Mouse (Mus musculus) E14TG2a.4 (cell line): ENCODE results near the gene 1810055G02Rik.

Source experiments
- H3K27me3 ChIP-seq: 2 replicates; pipeline ENCODE4 v1.6.1; 2014; ENCODE audit warnings: low read length, control low read depth; ENCODE audit not compliant: insufficient read depth
- H3K36me3 ChIP-seq: 2 replicates; pipeline ENCODE4 v1.6.1; 2014; ENCODE audit warnings: low read length, control low read depth; ENCODE audit not compliant: insufficient read depth
- H3K4me1 ChIP-seq: replicated peaks from 2 replicates; pipeline ENCODE4 v1.6.1; 2014; ENCODE audit warnings: low read depth, low read length, control low read depth
- H3K4me3 ChIP-seq: replicated peaks from 2 replicates; pipeline ENCODE4 v1.5.1; 2014; ENCODE audit warnings: mild to moderate bottlenecking, low read length
- H3K9me3 ChIP-seq: 2 replicates; pipeline ENCODE4 v1.6.1; 2014; ENCODE audit warnings: low read length, control low read depth
- CTCF ChIP-seq: conservative IDR thresholded peaks from 2 replicates; pipeline ENCODE4 v1.5.1; 2014; ENCODE audit warnings: low read length
- NANOG ChIP-seq: IDR thresholded peaks from 2 replicates; pipeline ENCODE4 v1.6.1; 2014; ENCODE audit warnings: borderline replicate concordance, low read length, mixed read lengths
- POU5F1 ChIP-seq: IDR thresholded peaks from 2 replicates; pipeline ENCODE4 v1.6.1; 2014; ENCODE audit warnings: low read length, borderline replicate concordance

1810055G02Rik gene

DNA sequence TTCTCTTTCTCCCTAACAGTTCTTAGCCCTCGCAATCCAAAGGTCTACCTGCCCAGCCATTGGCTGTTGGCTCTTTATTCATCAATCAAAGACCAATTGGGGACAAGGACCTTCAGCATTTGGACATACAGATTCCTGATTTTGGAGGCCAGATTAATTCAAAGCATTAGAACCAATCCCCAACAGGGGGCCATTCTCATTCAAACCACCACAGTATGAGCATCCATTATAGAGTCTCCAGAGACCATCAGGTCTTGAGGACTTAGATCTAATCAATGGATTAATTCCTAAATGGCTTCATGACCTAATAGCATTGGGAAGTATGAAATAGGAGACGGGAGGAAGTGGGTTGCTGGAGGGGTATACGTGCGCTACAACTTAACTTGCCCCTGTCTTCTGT is 5.6 kb upstream of the 1810055G02Rik start:
- H3K27me3 ChIP-seq: no peaks in the 10 kb centered on the region
- H3K36me3 ChIP-seq: no peaks in the 10 kb centered on the region
- H3K4me3 ChIP-seq: no peak overlapping the region
- no peak for TF ChIP-seq POU5F1
- TF ChIP-seq CTCF: no peak
- peak; percentile 60 for TF ChIP-seq NANOG
- H3K9me3 ChIP-seq: no peaks in the 10 kb centered on the region
- peaks cover 30% of the 10 kb centered on the region for H3K4me1 ChIP-seq

DNA sequence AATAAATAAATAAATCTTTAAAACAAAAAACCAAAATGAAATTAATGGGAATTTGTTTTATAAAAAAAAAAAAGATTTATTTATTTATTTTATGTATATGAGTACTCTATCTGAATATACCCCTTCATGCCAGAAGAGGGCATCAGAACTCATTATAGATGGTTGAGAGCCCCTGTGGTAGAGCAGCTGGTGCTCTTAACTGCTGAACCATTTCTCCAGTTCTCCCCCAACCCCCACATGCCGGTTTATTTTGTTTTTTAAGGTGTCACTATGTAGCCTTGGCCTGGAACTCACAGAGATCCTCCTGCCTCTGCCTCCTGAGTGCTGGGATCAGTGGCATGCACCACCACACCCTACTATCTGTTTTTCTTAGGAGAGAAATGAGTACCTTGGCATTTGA is 1.8 kb upstream of the 1810055G02Rik start:
- no peaks in the 10 kb centered on the region for H3K9me3 ChIP-seq
- H3K4me3 ChIP-seq: 0 out of 2 replicates have a peak overlapping the region, but pooled peaks have one; percentile 98
- no peaks in the 10 kb centered on the region for H3K27me3 ChIP-seq
- no peak for TF ChIP-seq POU5F1
- TF ChIP-seq CTCF: 0 out of 2 replicates have a peak, but pooled peaks have one; percentile 21
- no peak for TF ChIP-seq NANOG
- peaks cover 44% of the 10 kb centered on the region for H3K4me1 ChIP-seq
- H3K36me3 ChIP-seq: peaks cover 11% of the 10 kb centered on the region

DNA sequence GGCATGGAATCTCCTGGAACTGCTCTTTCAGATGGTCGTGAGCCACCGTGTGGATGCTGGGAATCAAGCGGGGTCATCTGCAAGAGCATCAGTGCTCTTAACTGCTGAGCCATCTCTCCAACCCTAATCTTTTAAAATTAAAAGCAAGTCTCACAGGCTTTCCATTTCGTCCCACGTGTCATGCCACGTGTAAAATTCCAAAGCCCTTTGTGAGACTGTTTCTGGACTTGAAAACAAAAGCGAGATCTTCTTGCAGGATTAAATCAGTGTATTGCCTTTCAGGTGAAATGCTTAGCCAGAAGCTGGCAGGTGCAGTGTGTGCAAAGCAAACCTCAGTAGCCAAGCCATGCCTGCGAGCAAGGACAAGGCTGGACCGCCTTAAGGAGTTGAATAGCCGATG is 540 bp upstream of the 1810055G02Rik start:
- peaks cover 21% of the 10 kb centered on the region for H3K36me3 ChIP-seq
- H3K9me3 ChIP-seq: no peaks in the 10 kb centered on the region
- peak overlapping the region; percentile 98 for H3K4me3 ChIP-seq
- H3K4me1 ChIP-seq: peaks cover 47% of the 10 kb centered on the region
- TF ChIP-seq POU5F1 (no peak), NANOG (no peak)
- H3K27me3 ChIP-seq: no peaks in the 10 kb centered on the region

DNA sequence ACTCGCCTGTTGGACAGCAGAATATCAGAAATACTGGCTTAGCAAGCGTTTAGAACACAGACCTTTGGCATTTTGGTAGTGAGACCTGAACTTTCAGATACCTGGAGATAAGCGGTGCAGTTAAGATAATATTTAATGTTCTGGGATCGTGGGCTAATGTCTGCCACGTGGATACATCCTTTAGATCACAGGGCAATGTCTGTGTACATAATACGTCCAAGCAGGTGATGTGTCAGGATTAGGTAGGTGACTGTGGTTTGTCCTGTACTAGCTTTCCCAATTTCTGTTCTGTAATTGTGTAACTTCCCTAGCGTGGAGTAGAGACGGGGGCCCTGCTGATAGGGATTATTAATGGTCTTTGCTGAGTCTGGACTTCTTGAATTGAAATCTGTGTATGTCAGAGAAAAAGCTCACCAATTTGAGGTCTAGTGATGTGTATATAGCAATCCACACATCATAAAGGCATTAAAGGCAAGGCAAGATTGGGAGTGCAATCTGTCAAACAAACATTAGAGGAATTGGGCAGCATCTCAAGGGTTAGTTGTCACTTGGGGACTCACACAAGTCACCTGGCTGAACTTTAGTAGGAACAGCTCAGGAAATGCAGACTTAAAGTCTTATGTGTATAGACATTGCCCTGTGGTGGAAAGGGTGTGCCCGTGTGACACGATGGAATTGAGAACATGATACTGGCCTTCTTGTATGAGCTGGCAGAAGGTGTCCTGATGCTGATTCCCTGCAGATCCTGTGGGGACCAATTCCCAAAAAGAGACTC is 1.1 kb downstream of the 1810055G02Rik start:
- Histone ChIP-seq H3K4me1 (peaks cover 59% of the 10 kb centered on the region), H3K36me3 (peaks cover 36% of the 10 kb centered on the region), H3K27me3 (no peaks in the 10 kb centered on the region), H3K4me3 (peak overlapping the region; percentile 98), H3K9me3 (no peaks in the 10 kb centered on the region)
- TF ChIP-seq POU5F1 (no peak), CTCF (no peak), NANOG (no peak)

DNA sequence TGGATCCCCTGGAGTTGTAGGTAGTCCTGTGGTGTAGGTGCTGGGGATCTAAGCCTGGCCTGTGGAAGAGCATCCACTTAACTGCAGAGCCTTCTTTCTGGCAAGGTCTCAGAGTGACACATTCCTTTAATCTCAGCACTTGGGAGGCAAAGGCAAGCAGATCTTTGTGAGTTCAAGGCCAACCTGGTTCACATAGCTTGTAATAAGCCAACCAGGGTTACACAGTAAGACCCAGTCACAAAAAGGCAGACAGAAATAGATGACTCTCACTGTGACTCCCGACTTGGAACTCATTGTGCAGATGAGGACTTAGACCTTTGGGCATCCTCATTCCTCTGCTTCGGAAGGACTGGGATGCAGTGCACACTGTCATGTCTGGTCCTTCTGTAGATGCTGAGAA is 2.3 kb downstream of the 1810055G02Rik start:
- no peaks in the 10 kb centered on the region for H3K9me3 ChIP-seq
- H3K27me3 ChIP-seq: no peaks in the 10 kb centered on the region
- peaks cover 63% of the 10 kb centered on the region for H3K4me1 ChIP-seq
- TF ChIP-seq NANOG: no peak
- TF ChIP-seq POU5F1: no peak
- no peak for TF ChIP-seq CTCF
- peaks cover 48% of the 10 kb centered on the region for H3K36me3 ChIP-seq
- H3K4me3 ChIP-seq: no peak overlapping the region

DNA sequence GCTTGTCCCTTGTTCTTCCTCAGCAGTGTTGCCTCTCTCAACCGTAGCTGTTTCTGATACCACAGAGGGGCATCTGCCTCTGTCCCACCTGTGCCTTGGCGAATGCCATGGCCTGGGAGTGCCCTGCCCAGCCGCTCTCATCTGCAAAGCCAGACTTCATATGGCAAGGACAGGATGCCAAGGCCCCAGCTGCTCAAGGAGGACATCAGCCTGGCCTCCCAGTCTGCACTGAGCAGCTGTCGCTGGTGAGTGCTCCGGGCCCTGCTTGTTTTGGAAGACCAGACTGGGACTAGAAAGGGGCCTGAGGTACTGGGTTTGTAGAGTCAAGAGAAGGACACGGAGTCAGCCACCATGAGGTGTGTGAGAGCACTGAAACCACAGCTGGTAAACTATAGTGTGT is 6.3 kb downstream of the 1810055G02Rik start:
- TF ChIP-seq CTCF: no peak
- TF ChIP-seq POU5F1: no peak
- TF ChIP-seq NANOG: no peak
- H3K4me3 ChIP-seq: no peak overlapping the region
- H3K27me3 ChIP-seq: no peaks in the 10 kb centered on the region
- H3K9me3 ChIP-seq: no peaks in the 10 kb centered on the region
- H3K4me1 ChIP-seq: peaks cover 63% of the 10 kb centered on the region
- H3K36me3 ChIP-seq: peaks cover 83% of the 10 kb centered on the region

DNA sequence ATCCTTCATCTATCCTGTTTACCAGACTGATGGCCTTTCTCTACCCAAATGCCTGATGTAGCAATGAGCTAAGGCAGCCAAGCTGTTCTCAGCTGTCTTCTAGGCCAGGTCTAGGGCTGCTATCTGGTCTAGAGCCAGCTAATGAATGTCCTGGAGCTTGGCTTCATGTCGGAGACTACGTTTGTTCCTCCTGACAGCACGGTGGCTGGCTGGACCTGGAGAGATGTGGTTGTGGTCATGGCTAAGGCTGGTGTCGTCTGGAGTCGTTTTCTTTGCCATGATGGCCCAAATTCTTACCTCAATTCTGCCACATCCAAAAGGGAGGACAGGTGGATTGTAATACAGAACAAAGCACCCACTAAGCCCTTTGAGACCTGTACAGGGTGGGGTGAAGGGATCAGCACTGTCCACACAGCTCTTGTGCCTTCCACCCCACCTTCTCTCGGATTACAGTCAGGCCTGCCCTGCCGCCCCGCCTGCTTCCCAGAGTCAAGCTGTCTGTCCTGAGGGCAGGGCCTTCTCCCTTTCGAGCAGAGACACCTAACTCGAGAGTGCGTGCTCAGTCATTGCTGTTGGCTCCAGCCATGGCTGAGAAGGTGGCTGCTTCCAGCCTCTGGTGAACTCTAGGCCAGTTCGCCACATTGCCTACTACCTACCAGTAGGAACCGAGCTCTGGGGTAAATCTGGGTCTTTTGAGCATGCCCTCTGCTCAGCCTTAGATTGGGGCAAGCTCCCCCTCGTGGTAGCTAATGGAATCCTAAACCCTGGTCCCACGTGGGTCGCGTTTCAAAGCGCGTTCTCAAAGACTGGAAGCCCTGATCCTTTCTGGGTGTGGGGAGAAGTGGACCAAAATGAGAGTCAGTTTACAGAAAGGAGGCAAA is 10.6 kb downstream of the 1810055G02Rik start:
- Histone ChIP-seq H3K27me3 (no peaks in the 10 kb centered on the region), H3K9me3 (no peaks in the 10 kb centered on the region), H3K4me3 (peak overlapping the region; percentile 75), H3K36me3 (peaks cover 52% of the 10 kb centered on the region), H3K4me1 (peaks cover 55% of the 10 kb centered on the region)
- no peak for TF ChIP-seq POU5F1
- TF ChIP-seq CTCF: peak; percentile 67

DNA sequence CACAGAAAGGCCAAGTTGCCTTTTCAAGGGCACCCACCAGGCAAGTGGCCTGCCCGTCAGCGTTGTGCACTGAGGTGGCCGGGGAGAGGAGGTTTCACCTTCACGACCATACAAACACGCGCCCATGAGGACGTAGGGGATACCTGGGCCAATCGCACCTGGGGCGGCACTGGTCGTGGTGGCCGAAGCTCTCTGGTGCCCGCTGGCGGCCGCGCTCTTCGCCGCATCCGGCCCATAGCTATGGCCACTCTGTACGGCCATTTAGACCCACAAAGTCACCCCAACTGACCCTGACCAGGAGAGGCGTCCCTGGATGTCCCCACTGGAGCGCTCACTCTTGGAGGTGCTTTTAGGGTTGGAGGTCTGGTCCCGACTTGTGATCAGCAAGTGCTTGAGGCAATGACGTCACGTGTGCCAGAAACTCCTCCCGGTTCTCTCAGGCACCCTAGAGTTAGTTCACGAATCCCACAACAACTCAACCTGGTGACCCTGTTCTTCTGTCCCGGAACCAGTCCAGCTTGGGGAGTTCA is 11.3 kb downstream of the 1810055G02Rik start:
- H3K4me1 ChIP-seq: peaks cover 50% of the 10 kb centered on the region
- TF ChIP-seq POU5F1 (no peak), CTCF (0 out of 2 replicates have a peak, but pooled peaks have one; percentile 15)
- H3K9me3 ChIP-seq: no peaks in the 10 kb centered on the region
- H3K27me3 ChIP-seq: no peaks in the 10 kb centered on the region
- peaks cover 45% of the 10 kb centered on the region for H3K36me3 ChIP-seq
- peak overlapping the region; percentile 75 for H3K4me3 ChIP-seq

DNA sequence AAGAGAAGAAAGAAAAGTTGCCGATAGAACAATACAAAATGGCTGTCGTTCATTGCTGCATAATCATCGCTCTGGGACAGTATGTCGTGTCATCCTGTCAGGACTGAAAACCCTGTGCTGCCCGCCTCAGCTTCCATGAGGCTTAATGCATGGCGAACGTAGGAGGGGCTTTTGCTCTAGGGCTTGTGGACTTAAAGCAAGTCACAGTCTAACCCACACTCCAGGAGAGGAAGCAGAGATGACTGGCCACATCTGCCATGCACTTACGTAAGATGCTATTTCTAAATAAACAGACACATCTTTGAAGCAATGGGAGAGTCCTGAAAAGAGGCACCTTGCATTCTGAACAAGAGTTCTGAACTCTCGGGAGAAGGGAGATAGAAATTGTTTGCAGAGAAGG is 15.1 kb downstream of the 1810055G02Rik start:
- TF ChIP-seq NANOG (no peak), POU5F1 (no peak)
- Histone ChIP-seq H3K4me1 (peaks cover 36% of the 10 kb centered on the region), H3K27me3 (no peaks in the 10 kb centered on the region), H3K36me3 (peaks cover 7% of the 10 kb centered on the region), H3K9me3 (no peaks in the 10 kb centered on the region), H3K4me3 (no peak overlapping the region)
